Mouse (Mus musculus) liver, adult 2 months (tissue): ENCODE data around the gene Clpb.

ENCODE experiments used
- CTCF ChIP-seq: fragments of 200-500 bp; IDR thresholded peaks from 2 replicates; pipeline ENCODE4 v1.5.1; 2011; ENCODE audit warnings: low read depth, low read length, control low read depth
- POLR2A ChIP-seq: fragments of 200-500 bp; IDR thresholded peaks from 2 replicates; pipeline ENCODE4 v1.6.1; 2011; ENCODE audit warnings: low read length, control low read depth; ENCODE audit not compliant: insufficient read depth; ENCODE audit errors: extremely low read depth

DNA sequence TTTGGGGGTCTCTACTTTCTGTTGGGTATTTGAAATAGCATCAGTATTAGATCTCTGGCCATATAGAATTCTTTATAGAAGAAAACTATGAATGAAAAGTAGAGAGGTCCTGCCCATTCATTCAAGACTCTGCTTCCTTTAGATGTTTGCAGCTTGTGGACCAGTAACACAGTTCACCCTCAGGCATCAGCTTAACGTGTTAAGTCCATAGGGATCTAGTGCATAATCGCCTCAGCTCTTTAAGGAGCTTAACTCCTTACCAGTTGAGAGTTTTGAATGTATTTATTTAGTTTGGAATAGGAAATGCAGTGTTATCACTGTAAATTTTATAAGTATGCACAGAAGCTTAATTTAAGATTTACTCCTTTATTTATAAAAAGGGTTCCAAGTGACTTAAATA is 27.0 kb downstream of the Clpb start:
- no peak for TF ChIP-seq POLR2A
- no peak for TF ChIP-seq CTCF
